Mouse (Mus musculus): ENCODE results near the gene Npm3.

GRCm38 (mm10) chr19:45789365-45789764 is 40.0 kb upstream of the Npm3 start:
- TF ChIP-seq POLR2A (IDR thresholded peaks at IDR 0.05; ENCODE audit: low read depth, low read length) (no peak), CTCF (IDR thresholded peaks at IDR 0.05; ENCODE audit: borderline replicate concordance, insufficient read depth, low read length) (no peak)
